Mouse (Mus musculus) G1E (cell line): ENCODE results near the gene Bbs9.

Experiments
- CTCF ChIP-seq: IDR thresholded peaks from 2 replicates; pipeline ENCODE4 v1.5.1; 2012; ENCODE audit warnings: low read depth, low read length, inconsistent platforms, mixed read lengths
- GATA1 ChIP-seq: IDR thresholded peaks from 2 replicates; pipeline ENCODE4 v1.6.1; 2012; ENCODE audit warnings: borderline replicate concordance, low read length, inconsistent platforms, mixed read lengths
- GATA2 ChIP-seq: IDR thresholded peaks from 2 replicates; pipeline ENCODE4 v1.6.1; 2012; ENCODE audit warnings: low read depth, low read length, inconsistent platforms, borderline replicate concordance
- POLR2AphosphoS5 ChIP-seq: IDR thresholded peaks from 2 replicates; pipeline ENCODE4 v1.6.1; 2012; ENCODE audit warnings: low read depth, low read length, inconsistent platforms; ENCODE audit not compliant: insufficient replicate concordance
- TAL1 ChIP-seq: conservative IDR thresholded peaks from 2 replicates; pipeline ENCODE4 v1.6.1; 2012; ENCODE audit warnings: low read depth, low read length, inconsistent platforms, mixed read lengths

- no peak for TF ChIP-seq GATA1
- no peak for TF ChIP-seq CTCF
- TF ChIP-seq TAL1, result no peak
- no peak for TF ChIP-seq POLR2AphosphoS5
- TF ChIP-seq GATA2, result no peak
Measured at GRCm38 (mm10) chr9:22584221-22584620, 108.7 kb downstream of the Bbs9 start.
